Mouse (Mus musculus): ENCODE data around the gene Kif1c.

GRCm38 (mm10) chr11:70699051-70699450 lies 1.3 kb upstream of the Kif1c start:
- no peak for TF ChIP-seq POLR2A (IDR thresholded peaks at IDR 0.05; ENCODE audit: borderline replicate concordance, control insufficient read depth, low read depth, low read length)
- no peak for TF ChIP-seq CTCF (IDR thresholded peaks at IDR 0.05; ENCODE audit: control insufficient read depth, insufficient read depth, low read length)
